Mouse (Mus musculus): ENCODE measurements around the gene Errfi1.

- no peak for TF ChIP-seq CTCF (IDR thresholded peaks at IDR 0.05; ENCODE audit: low read depth, low read length)
- TF ChIP-seq POLR2A (IDR thresholded peaks at IDR 0.05; ENCODE audit: extremely low read depth, insufficient read depth, low read length) = no peak
Observed at GRCm38 (mm10) chr4:150887903-150888302, 34.2 kb downstream of the Errfi1 start.
